Mouse (Mus musculus) left cerebral cortex, postnatal 25 days (tissue): ENCODE data around the gene Lad1. TPM values are rescaled to one million over a fixed set of nuclear protein-coding genes. Genes with fewer than 3 reads are reported as not detected.

Source experiments
- DNase-seq, 2 experiments: peaks; one replicate each; pipeline ENCODE4 v3.0.0; 2022; ENCODE audit warnings: low spot score in 2 of 2, mixed read lengths in 1 of 2
- intact Hi-C: fragments of 180-260 bp; cut with DNase I; formaldehyde crosslinking; loops from one replicate; pipeline ENCODE4 v1.15.1; 2025
- total RNA-seq, 2 experiments: library from RNA; stranded (reverse); gene quantifications; 2 replicates each; pipeline ENCODE4 v1.2.3; 2021

Lad1 gene
- total RNA-seq, 2 experiments from 2014 or later = 1.1 TPM

DNA sequence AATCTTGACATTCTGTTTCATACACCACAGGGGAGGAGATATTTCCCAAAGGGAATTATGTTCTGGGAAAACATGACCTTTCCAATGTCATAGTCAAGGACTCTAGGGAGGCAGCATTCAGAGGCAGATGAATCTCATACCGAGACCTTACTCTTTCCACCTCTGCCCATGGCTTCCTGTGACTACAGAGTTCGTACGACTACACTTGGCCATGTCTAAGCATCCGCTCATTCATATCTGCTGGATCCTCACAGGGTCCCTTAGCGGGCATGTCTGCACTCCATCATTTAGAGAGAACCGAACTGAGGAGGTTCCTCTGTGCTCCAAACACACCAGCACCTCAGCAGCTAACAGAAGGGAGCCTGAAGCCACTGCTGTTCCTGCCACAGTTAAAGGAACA, 20.7 kb downstream of the Lad1 start:
- intact Hi-C loops = no loop called here
- DNase-seq = no peak

DNA sequence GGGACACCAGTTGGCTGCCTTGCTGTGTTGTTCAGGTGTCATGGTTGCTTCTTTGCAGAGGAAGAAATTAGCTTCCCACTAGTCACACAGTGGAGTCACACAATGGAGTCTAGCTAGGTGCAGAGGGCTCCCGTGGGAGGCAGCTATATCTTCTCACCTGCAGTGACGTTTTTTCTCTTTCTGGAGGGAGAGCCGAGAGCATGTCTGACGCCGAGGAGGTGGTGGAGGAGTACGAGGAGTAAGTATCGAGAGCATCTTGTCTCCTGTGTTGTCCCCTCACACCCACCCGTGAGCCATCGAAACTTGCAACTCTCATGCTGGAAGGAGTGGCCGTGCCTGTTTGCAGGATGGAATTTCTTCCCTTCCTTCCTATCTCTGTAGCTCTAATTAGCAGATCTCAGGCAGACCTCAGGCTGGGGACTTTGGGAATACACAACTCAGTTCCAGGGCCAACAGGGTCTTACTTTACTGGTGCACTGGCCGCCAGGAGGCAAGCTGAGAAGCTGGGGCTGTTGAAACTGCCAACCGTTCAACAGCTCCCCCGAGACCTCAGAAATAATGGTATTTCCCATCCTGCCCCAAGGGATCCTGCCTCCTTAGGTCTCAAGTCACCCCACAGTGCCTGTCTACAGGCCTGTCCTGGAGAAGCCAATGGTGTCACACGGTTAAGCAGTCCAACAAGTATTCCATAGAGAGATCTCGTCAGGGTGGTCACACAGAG, 22.4 kb downstream of the Lad1 start:
- intact Hi-C loops = no loop called here
- DNase-seq = peak in 1 of 2 experiments; percentile 37

DNA sequence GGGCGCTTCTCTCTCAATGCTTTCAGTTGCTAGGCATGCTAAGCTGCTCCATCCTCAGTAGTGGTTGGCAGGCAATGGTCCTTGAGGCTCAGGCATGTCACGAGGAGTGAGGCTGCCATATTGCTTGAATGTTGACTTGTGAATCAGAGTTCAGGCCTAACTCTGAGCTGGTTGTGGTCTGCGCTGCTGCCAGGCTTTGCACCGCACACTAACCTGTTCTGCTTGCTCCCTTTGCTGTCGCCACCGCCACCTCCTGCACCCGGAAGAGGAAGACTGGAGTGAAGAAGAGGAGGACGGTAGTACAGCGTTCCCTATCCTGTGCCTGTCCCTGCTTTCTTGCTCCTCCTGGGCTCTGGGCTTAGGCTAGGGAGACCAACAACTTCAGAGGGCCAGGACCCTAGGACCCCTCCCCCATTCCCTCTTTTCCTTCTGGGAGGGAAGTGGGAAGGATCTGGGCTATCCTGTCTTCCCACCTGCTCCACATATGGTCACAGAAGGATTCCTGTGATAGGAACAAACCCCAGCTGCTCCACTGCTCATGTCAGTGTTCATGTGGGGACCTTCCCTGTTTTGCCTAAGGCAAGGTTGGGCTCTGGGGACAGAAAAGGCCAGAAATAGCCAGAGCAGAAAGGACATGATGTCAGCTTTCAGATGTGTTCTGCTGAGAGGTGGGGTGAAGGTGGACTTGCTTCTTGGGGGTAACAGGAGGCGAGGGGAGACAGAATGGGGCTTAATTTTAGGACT, 25.3 kb downstream of the Lad1 start:
- intact Hi-C loops = no loop called here
- DNase-seq = no peak

DNA sequence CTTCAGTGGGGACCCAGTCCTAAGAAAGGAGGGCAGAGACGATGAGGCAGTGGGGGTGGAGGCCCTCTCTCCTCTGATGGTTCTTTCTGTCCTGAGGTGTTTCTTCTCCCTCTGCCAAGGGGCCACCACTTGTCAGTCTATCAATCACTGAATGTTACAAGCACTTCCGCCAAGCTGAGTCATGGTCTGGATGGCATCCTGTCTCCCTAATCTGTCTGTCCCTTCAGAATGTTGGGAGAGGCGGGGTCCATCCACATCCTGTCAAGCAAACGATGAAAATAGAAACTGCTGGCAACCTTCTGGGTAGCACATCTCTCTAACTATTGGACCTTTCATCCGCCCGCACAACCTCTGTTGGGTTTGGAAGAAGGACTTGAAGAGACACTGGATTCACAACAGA, 26.1 kb downstream of the Lad1 start:
- DNase-seq = no peak
- intact Hi-C loops = no loop called here

DNA sequence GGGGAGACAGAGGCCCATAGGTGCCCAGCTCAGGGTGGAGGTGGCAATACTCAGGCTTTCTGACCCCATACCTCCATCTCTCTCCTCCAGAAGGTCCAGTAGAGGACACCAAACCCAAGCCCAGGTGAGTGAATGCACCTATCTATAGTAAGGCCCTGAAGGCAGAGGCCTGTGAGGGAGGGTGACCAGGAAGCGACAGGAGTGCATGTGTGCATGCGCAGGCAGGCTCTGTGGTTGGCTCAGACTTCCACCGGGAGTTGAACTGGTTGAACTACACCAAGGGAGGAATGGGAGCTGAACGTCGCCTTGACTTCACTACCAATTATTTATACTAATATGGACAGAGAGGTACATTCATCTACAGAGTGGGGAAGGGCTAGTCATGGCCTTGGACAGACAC, 28.2 kb downstream of the Lad1 start:
- no peak for DNase-seq
- intact Hi-C loops = loop anchor here (1.0 kb wide), 1 partner anchor 99 kb away; no protein-coding TSS in a partner anchor

DNA sequence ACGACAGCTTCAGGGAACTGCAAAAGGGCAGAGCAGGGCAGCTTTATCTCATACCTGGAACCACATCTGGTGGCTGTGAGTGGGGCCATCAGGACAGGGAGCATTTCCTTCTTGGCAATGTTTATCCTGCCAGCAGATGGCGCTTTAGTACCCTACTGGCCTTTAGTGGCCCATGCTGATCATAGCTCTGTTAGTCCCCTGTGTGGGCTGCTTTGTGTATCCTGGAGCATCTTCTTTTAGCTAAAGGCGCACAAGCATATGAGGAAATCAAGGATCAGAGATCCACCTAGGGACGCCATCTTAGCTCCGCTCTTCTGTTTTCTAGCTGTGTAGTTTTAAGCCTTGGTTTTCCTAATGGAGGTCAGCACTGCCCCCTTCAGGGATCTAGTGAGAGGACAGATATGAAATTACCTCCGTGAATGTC, 28.8 kb downstream of the Lad1 start:
- peak in 1 of 2 experiments; percentile 24 for DNase-seq
- intact Hi-C loops = loop anchor here (1.0 kb wide), 1 partner anchor 98 kb away; no protein-coding TSS in a partner anchor

DNA sequence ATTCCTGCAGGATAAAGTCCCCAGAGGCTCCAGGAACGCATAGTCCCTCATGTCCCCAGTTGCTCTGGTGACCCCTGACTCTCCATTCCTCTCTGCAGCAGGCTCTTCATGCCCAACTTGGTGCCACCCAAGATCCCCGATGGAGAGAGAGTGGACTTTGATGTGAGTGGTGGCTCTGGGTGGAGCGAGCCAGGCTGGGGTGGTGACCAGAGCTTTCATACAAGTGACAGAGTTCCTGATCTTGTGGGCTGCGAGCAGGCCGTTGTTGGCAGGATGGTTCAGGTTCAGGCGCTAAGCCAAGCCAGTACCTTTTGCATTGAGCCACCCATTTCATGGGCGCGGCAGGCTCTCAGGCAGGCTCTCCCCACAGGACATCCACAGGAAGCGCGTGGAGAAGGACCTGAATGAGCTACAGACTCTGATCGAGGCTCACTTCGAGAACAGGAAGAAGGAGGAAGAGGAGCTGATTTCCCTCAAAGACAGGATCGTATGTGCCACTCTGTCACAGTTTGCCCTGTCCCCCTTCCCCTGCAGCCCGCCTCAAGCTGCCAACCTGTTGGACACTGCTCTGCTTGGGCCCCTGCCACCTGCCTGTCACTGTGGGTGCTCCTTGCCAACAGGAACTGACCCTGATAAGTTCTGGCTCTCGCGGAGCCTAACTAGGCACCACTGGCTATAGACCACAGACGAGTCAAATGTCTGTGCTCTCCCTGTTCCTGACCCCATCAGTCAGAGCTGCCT, 29.4 kb downstream of the Lad1 start:
- DNase-seq = no peak

DNA sequence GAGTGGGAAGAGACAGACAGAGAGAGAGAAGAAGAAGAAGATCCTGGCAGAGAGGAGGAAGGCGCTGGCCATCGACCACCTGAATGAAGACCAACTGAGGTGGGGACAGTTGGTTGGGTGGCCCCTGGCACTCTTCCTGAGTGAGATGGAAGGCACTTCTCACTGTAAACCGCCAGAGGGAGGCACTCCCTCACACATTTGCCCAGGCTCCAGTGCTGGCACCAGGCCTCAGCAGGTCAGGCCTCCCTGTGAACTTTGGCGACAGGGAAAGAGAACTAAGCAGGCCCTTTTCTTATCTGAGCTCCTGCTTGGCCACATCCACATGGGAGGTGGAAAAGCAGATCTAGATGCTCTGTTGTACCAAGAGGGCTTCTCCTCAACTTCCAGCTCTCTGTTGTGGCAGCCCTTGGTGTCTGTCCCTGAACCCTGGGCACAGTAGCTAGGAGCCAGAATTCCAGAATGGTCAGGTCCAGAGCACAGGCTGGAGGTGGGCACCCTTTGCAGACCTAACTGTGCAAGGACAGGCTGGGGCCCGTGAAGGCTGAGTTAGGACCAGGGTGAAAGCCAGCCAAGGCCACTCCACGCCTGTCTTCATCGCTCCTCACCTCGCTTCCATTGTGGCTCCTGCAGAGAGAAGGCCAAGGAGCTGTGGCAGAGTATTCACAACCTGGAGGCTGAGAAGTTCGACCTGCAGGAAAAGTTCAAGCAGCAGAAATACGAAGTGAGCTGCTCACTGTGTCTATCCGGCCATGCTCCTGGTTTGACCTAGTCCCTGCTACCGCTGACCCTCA, 32.5 kb downstream of the Lad1 start:
- intact Hi-C loops = no loop called here
- DNase-seq = peak; percentile 16 to 18

More for the DNA sequence above, 29.4 kb downstream of the Lad1 start:
- intact Hi-C loops = loop anchor here (1.0 kb wide), 1 partner anchor 98 kb away; no protein-coding TSS in a partner anchor

DNA sequence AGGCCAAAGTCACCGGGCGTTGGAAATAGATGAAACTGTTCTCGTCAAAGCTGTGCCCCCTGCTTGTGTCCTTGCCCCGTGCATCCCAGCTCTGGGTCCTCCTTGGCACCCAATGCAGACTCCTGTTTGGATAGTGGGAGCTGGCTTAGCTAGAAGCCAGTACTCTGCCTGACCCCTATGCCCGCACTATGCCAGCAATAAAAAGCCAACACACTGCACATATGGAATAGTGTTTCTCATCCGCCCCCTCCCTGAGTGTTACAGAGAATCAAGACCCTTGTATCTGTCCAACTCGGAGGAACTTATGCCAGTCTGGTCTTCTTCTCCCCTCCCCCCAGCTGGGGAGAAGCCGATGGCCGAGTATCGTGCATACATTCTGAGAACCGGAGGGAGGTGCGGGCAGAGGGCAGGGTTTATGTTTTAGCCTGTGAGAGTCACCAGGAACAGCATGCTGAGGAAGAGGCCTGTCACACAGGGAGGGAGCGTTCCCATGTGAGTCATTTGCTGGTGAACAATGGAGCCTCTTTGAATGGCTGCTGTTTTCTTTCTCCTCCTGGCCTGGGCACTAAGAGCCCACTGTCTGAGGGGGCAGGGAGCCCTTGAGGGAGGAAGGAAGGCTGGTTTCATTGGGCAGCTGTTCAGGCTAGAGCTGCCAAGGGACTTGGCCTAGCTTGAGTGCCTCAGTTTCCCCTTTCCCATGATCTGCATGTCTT, 33.8 kb downstream of the Lad1 start:
- intact Hi-C loops = no loop called here
- peak in 1 of 2 experiments; percentile 34 for DNase-seq

DNA sequence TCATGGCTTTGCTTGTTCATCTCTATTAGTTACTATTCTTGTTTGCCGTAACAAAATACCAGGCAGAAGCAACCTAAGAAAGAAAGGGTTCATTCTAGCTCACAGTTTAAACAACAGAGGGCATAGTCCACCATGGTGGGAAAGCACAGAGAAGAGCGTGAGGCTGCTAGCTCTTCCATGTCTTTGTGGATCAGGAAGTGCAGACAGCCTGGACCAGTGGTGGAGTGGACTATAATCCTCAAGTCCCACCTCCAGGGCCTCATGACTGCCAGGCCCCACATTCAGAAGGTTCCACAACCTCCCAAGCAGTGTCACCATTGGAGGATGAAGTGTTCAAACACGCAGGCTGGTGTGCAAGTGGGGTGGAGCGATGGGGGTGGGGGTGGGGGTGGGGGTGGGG, 34.8 kb downstream of the Lad1 start:
- no peak for DNase-seq
- intact Hi-C loops = no loop called here

DNA sequence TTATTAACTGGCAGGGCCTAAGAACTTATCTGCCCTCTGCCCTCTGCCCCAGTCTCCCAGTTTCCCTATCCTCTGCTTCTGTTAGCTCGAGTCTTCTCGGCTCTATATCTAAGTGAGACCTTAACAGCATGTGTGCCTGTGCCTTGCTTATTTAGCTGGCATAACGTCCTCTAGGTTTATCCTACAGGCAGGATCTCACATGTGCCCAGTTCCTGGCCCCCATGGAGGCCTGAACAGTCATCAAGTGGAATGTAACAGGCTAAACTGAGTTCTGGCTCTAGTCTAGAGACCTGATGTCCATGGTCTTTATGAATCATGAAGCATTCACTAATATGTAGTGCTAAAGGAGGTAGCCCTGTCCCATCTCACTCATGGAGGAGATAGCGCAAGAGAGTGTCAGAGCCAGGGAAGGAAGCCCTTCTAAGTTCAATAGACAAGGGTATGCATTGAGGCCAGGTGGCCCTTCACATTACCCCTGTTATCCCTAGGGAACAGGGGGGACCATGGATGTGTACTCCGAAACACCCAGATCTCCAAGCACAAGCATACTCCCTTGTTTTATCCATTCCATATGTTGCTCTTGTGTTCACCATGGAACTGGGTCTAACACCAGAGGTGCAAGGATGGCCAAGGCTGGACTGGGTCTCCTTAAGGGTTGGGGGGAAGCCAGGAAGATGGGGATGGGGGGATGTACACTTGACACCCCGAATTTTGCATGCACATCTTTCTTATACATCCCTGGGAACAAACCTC, 36.4 kb downstream of the Lad1 start:
- intact Hi-C loops = no loop called here
- no peak for DNase-seq

DNA sequence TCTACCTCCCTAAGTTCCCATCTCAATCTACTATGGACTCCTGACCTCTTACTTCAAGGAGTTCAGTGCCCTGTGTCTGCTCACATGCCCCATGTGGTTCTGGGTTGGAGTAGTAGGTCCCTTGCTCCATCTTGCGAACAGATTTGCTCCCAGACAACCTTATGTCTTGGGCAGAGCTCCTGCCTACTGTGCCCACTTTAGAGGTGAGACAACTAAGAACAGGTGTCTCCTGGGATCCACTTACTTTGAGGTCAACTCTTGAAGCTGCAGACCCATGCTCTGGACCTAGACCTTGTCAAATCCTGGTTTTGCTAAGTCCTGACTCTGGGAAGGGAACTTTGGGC, 36.9 kb downstream of the Lad1 start:
- intact Hi-C loops = no loop called here
- DNase-seq = no peak

DNA sequence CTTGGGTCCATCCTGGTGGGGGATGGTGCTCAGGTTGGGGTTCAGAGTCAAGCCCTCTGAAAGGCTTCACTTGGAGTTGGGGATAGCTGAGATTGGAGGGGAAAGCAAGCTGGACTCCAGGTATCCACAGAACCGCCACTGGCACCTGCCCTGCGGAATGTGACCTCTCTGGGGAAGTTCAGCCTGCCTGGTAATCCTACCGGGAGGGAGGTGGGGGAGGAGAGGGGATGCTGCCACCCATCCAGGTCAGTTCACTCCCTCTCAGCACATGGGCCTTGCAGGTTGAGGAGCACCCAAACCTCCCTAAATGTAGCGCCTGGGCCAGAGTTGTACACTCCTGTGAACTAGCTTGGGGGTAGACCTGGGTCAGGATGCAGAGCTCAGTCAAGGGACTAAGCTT, 37.7 kb downstream of the Lad1 start:
- intact Hi-C loops = no loop called here
- DNase-seq = no peak

DNA sequence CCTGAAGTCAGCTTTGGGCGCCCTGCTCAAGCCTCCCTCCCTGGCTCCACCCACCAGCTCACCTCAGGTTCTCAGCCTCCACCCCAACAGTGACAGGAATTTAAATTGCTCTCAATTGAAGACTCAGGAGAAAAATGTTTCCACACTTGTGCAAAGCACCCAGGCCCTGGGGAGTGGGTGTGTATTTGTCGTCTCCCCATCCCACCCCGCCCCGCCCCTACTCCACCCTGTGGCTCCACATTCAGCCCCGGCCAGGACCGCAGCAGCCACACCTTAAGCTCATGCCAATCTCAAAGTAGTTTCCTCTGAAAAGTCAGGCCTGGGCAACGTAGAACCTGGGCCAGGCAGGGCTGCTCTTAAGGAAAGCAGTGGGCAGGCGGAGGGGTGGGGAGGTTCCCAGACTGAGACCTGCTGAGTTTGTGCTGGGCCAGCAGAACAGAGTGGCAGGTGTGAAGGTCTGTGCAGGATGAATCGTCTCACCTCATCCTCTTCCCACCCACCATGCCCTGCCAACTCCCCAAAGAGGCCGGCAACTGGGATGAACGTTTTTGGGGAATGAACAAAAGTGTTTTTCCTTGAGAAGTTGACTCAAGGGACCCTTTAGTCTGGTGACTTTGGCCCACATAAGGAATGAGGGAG, 38.9 kb downstream of the Lad1 start:
- intact Hi-C loops = no loop called here
- DNase-seq = no peak

DNA sequence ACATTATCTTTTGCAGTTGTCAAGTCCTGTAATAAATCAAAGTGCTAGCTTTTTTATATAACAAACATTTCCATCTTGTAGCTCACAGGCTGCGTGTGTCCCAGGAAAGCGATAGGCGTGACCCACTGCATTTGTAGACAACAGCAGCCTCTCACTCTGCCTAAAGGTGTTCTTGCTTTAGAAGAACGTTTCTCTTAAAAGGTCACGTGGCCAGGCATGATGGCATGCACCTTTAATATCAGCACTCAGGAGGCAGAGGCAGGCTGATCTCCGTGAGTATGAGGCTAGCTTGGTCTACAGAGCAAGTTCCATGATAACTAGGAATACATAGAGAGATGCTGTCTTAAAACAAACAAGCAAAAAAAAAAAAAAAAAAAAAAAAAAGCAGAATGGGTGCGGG, 40.1 kb downstream of the Lad1 start:
- intact Hi-C loops = no loop called here
- DNase-seq = no peak

DNA sequence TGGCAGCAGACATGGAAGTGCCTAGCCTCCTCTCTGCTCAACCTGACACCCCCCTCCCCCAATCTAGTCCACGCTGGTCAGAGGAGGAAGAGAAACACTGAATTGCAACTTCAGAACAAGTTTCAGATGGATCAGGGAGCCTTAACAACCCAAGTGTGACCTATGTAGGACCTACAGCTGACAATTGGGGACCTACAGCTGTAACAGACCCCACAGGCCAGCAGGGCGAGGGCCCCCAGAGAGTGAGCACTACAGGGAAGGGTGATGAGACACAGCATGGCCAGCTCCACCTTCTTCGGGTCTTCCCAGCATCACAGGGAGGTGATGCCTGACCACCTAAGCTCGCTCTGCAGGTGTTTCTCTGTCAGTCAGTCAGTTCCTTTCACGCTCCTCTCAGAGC, 42.7 kb downstream of the Lad1 start:
- DNase-seq = no peak
- intact Hi-C loops = no loop called here

DNA sequence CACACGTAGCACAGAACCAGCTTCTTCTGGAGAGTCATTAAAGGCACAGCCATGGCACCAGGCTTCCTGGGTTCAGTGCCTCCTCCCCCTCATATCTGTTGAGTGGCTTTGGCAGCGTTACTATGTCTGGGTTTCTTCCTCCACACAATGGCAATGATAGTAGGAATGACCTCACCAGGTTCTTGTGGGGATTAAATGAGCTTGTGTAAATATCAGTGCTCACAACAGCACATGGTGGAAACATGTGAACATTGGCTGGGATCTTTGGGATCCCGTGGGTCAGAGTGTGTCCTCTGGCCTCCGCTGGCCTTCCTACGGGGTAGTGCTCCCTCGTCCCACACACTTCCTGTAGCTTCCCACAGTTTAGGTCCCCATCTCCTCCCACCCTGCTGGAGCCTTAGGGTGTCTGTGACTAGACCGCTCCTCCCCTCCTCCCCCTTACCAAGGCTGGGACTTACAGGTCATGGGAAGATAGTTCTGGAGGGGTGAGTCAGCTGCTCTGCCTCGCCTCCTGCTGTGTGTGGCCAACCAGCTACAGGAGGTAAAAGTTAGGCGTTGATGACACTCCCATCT, 43.7 kb downstream of the Lad1 start:
- intact Hi-C loops = no loop called here
- DNase-seq = no peak

DNA sequence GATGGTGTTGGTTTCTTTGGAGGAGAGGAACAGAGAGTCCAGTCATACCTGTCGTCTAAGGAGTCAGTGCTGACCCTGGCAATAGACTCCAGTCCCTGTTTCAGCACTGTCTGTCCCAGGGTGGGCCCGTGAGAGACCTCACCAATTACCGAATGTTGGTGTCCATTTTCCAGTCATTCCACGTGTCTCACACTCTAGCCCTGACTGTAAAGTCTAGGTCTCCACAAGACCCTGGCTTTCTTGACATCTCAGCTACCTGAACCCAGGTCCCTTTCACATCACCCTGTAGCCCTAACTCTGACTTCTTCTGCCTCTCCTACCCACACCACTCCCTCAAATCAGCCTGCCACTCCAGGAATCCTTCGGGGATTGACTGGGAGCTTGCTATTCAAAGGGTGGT, 44.2 kb downstream of the Lad1 start:
- intact Hi-C loops = no loop called here
- no peak for DNase-seq
